Mouse (Mus musculus): ENCODE measurements around the gene Gzmm. TPM values are rescaled to one million over a fixed set of nuclear protein-coding genes. Genes with fewer than 3 reads are reported as not detected.
"Not testable (repeated sequence)": the region's sequence is repeated elsewhere in the genome, so short reads cannot be mapped to it uniquely, and the experiment has no call there.

Gene Gzmm
- total RNA-seq, 2 experiments from 2014 or later, result not detected

GRCm38 (mm10) chr10:79697916-79698315 is 9.1 kb downstream of the Gzmm start:
- no peak for ATAC-seq (replicated peaks; ENCODE audit: low FRiP score, poor library complexity, severe bottlenecking)

GRCm38 (mm10) chr10:79698459-79698858 is 9.6 kb downstream of the Gzmm start:
- no peak for ATAC-seq (replicated peaks; ENCODE audit: low FRiP score, poor library complexity, severe bottlenecking)

GRCm38 (mm10) chr10:79700676-79701075 is 11.9 kb downstream of the Gzmm start:
- ATAC-seq (replicated peaks; ENCODE audit: low FRiP score, poor library complexity, severe bottlenecking), result no peak

- ATAC-seq (replicated peaks; ENCODE audit: low FRiP score, poor library complexity, severe bottlenecking), result no peak
Observed at GRCm38 (mm10) chr10:79701443-79702129, 12.8 kb downstream of the Gzmm start.

GRCm38 (mm10) chr10:79702970-79703369 is 14.2 kb downstream of the Gzmm start:
- not testable (repeated sequence) for ATAC-seq (replicated peaks; ENCODE audit: low FRiP score, poor library complexity, severe bottlenecking)

- ATAC-seq (replicated peaks; ENCODE audit: low FRiP score, poor library complexity, severe bottlenecking), result no peak
Observed at GRCm38 (mm10) chr10:79703541-79703940, 14.7 kb downstream of the Gzmm start.

- ATAC-seq (replicated peaks; ENCODE audit: low FRiP score, poor library complexity, severe bottlenecking), result peak; percentile 80
Observed at GRCm38 (mm10) chr10:79704065-79704969, 15.5 kb downstream of the Gzmm start, which contains the start of gene Bsg. Gene Bsg, plus strand, starts transcription at chr10:79704491.

GRCm38 (mm10) chr10:79704970-79705360 is 16.1 kb downstream of the Gzmm start:
- ATAC-seq (replicated peaks; ENCODE audit: low FRiP score, poor library complexity, severe bottlenecking), result peak; percentile 15

GRCm38 (mm10) chr10:79705951-79706350 is 17.1 kb downstream of the Gzmm start:
- ATAC-seq (replicated peaks; ENCODE audit: low FRiP score, poor library complexity, severe bottlenecking), result peak; percentile 83

GRCm38 (mm10) chr10:79706406-79707094 is 17.7 kb downstream of the Gzmm start:
- ATAC-seq (replicated peaks; ENCODE audit: low FRiP score, poor library complexity, severe bottlenecking), result no peak

GRCm38 (mm10) chr10:79707162-79707561 is 18.3 kb downstream of the Gzmm start:
- no peak for ATAC-seq (replicated peaks; ENCODE audit: low FRiP score, poor library complexity, severe bottlenecking)

GRCm38 (mm10) chr10:79707759-79708158 is 18.9 kb downstream of the Gzmm start:
- no peak for ATAC-seq (replicated peaks; ENCODE audit: low FRiP score, poor library complexity, severe bottlenecking)

- no peak for ATAC-seq (replicated peaks; ENCODE audit: low FRiP score, poor library complexity, severe bottlenecking)
Observed at GRCm38 (mm10) chr10:79708668-79709067, 19.8 kb downstream of the Gzmm start.

GRCm38 (mm10) chr10:79709307-79709706 is 20.5 kb downstream of the Gzmm start:
- no peak for ATAC-seq (replicated peaks; ENCODE audit: low FRiP score, poor library complexity, severe bottlenecking)

GRCm38 (mm10) chr10:79712029-79712428 is 23.2 kb downstream of the Gzmm start:
- ATAC-seq (replicated peaks; ENCODE audit: low FRiP score, poor library complexity, severe bottlenecking), result peak; percentile 23; the same call in 1 of the 2 replicates

GRCm38 (mm10) chr10:79712499-79713126 is 23.8 kb downstream of the Gzmm start:
- peak; percentile 88 for ATAC-seq (replicated peaks; ENCODE audit: low FRiP score, poor library complexity, severe bottlenecking)

GRCm38 (mm10) chr10:79713163-79713562 is 24.3 kb downstream of the Gzmm start:
- ATAC-seq (replicated peaks; ENCODE audit: low FRiP score, poor library complexity, severe bottlenecking), result no peak

- no peak for ATAC-seq (replicated peaks; ENCODE audit: low FRiP score, poor library complexity, severe bottlenecking)
Observed at GRCm38 (mm10) chr10:79714996-79715395, 26.2 kb downstream of the Gzmm start.

GRCm38 (mm10) chr10:79716254-79716987 is 27.6 kb downstream of the Gzmm start, which contains the start of gene Hcn2:
Gene Hcn2, plus strand, starts transcription at chr10:79716634.
- no peak for ATAC-seq (replicated peaks; ENCODE audit: low FRiP score, poor library complexity, severe bottlenecking)
